Mouse (Mus musculus) ES-Bruce4 (cell line): Measurements from ENCODE around the gene Elovl2.

ENCODE experiments used
- CTCF ChIP-seq: IDR thresholded peaks from one replicate; pipeline ENCODE4 v1.8.1; 2011; ENCODE audit warnings: low read depth, low read length
- POLR2A ChIP-seq: IDR thresholded peaks from one replicate; pipeline ENCODE4 v1.8.1; 2011; ENCODE audit warnings: low read length; ENCODE audit not compliant: insufficient read depth

DNA sequence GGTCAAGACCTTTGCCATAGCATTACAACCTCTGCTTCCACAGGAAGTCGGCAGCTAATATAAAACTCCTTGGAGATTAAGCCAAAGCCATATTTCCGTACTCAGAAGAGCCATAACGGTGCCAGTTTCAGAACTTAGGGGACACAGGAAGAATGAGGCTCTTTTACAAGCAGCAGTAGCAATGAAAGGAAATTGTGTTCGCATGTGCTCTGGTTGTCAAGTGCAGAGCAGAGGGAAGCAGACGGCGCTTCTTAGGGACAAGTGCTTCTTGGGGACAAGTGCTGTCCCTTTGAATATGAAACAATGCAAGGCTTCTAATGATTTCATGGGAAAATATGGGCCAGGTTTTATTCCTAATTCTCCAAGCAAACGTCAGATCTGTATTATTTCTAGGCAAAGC lies 16.9 kb downstream of the Elovl2 start:
- TF ChIP-seq CTCF (no peak), POLR2A (no peak)
